Mouse (Mus musculus) G1E (cell line): ENCODE measurements around the gene Apbb1ip.

Experiments
- CTCF ChIP-seq: IDR thresholded peaks from 2 replicates; pipeline ENCODE4 v1.5.1; 2012; ENCODE audit warnings: low read depth, low read length, inconsistent platforms, mixed read lengths
- GATA1 ChIP-seq: IDR thresholded peaks from 2 replicates; pipeline ENCODE4 v1.6.1; 2012; ENCODE audit warnings: borderline replicate concordance, low read length, inconsistent platforms, mixed read lengths
- POLR2AphosphoS5 ChIP-seq: IDR thresholded peaks from 2 replicates; pipeline ENCODE4 v1.6.1; 2012; ENCODE audit warnings: low read depth, low read length, inconsistent platforms; ENCODE audit not compliant: insufficient replicate concordance
- TAL1 ChIP-seq: conservative IDR thresholded peaks from 2 replicates; pipeline ENCODE4 v1.6.1; 2012; ENCODE audit warnings: low read depth, low read length, inconsistent platforms, mixed read lengths

DNA sequence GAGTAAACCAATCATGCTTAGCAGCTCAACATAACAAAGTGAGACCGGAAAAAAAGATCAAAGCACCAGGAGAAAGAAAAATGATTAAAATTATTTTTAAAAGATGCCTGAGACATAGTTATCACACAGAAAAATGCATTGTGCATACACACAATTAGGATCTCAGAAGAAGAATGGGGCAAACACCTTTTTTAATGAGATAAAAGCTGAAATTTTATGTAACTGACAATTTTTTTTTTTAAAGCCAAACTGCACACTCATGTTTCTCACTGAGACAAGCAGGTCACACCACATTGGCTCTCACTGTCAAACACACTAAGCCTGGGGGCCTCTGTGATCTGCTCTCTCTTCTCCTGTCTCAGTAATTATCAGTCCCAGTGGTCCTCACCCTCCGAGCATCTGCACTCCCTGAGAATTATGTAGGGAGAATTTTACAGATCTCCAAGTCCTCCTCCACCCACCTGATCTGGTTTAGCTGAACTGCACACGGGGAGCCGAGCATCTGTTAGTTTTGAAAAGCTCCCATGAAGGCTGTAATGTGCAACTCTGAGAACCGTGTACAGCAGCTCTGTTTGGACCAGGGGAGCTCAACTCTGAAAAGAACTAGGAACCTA, 9.0 kb upstream of the Apbb1ip start:
- TF ChIP-seq POLR2AphosphoS5 (no peak), CTCF (no peak), TAL1 (no peak), GATA1 (no peak)
